Mouse (Mus musculus) midbrain, embryonic 15.5 days (tissue): ENCODE measurements around the gene Trmt13. TPM values are rescaled to one million over a fixed set of nuclear protein-coding genes. Genes with fewer than 3 reads are reported as not detected.

Experiments used
- polyA plus RNA-seq: library from polyadenylated mRNA; unstranded; fragments of >200 nt; fragmentation: Nextera tagmentation; extraction: Ambion mirVana; gene quantifications from 2 replicates; pipeline ENCODE4 v1.2.1, GENCODE M21; 2015

Trmt13 gene
- polyA plus RNA-seq, 1 experiment from 2014 or later = 31.3 TPM

Other genes starting within 250 kb of the Trmt13 start
- 3.3 and 4.4 TPM in 2 replicates for gene Cdc14a, start 190.6 kb downstream of the Trmt13 start, polyA plus RNA-seq
- gene Rtca, start 106.4 kb downstream of the Trmt13 start, polyA plus RNA-seq = 112 and 115 TPM in 2 replicates
- gene Dbt, start 101.5 kb downstream of the Trmt13 start, polyA plus RNA-seq = 10.8 and 12.4 TPM in 2 replicates
- gene Lrrc39, start 51.6 kb downstream of the Trmt13 start, polyA plus RNA-seq = 0.35 and 0.50 TPM in 2 replicates
- 12.5 and 13.9 TPM in 2 replicates for gene Sass6, start 19.6 kb downstream of the Trmt13 start, polyA plus RNA-seq
- gene Mfsd14a, start 48.1 kb upstream of the Trmt13 start, polyA plus RNA-seq = 62.9 and 64.0 TPM in 2 replicates
- not detected in 2 replicates for gene Gm43191, start 66.7 kb upstream of the Trmt13 start, polyA plus RNA-seq
- gene Slc35a3, start 98.2 kb upstream of the Trmt13 start, polyA plus RNA-seq = 8.1 and 8.5 TPM in 2 replicates
- 15.8 and 17.6 TPM in 2 replicates for gene Agl, start 193.6 kb upstream of the Trmt13 start, polyA plus RNA-seq
- gene Frrs1, start 244.9 kb upstream of the Trmt13 start, polyA plus RNA-seq = 6.5 and 6.8 TPM in 2 replicates